Mouse (Mus musculus): ENCODE data around the gene Cxcl1. TPM values are rescaled to one million over a fixed set of nuclear protein-coding genes. Genes with fewer than 3 reads are reported as not detected.
A peak's percentile ranks its signal among the peaks of the same experiment; 100 is the strongest.

Gene Cxcl1
- polyA plus RNA-seq, 1 experiment from 2014 or later, result 0.63 TPM

DNA sequence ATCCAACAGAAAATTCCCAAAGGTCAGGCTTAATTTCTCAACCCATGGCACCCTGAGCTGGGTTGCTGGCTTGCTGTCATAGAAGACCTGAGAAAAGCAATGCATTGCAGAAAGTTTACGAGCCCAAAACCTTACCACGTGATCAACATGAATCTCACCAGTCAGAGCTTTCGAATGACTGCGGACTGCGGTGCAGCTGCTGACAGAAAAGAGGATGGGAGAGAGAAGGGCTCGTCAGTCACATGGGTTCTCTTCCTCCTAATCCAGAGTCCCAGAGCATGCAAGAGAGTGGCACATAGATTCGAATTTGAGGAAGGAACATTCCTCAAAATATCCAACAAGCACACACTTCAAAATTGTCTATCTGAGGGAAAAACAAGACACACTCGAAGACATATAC, 3.2 kb downstream of the Cxcl1 start:
- H3K27ac ChIP-seq (replicated peaks), result no peak overlapping the region
- no peak overlapping the region for H3K9ac ChIP-seq (replicated peaks)
- no peaks in the 10 kb centered on the region for H3K36me3 ChIP-seq
- no peaks in the 10 kb centered on the region for H3K9me3 ChIP-seq (replicated peaks)
- no peaks in the 10 kb centered on the region; the same call in 1 of the 2 replicates for H3K27me3 ChIP-seq (replicated peaks)
- no peak for ATAC-seq (ENCODE audit: low FRiP score)
- no peak overlapping the region for H3K4me3 ChIP-seq (replicated peaks)
- H3K4me2 ChIP-seq, result no peak overlapping the region
- 78% methylated on average over 8 of the region's 8 CpGs for WGBS
- H3K4me1 ChIP-seq, result peaks cover 9% of the 10 kb centered on the region

- H3K4me1 ChIP-seq, result no peaks in the 10 kb centered on the region
- ATAC-seq (ENCODE audit: low FRiP score), result no peak
- H3K27ac ChIP-seq (replicated peaks), result no peak overlapping the region
- no peaks in the 10 kb centered on the region for H3K27me3 ChIP-seq (replicated peaks)
- H3K9me3 ChIP-seq (replicated peaks), result no peaks in the 10 kb centered on the region
- no peaks in the 10 kb centered on the region for H3K36me3 ChIP-seq
- no peak overlapping the region for H3K4me2 ChIP-seq
- WGBS, result 72% methylated on average over 3 of the region's 3 CpGs
- no peak overlapping the region for H3K4me3 ChIP-seq (replicated peaks)
- no peak overlapping the region for H3K9ac ChIP-seq (replicated peaks)
Measured at GRCm38 (mm10) chr5:90897429-90897828, 6.4 kb downstream of the Cxcl1 start.

DNA sequence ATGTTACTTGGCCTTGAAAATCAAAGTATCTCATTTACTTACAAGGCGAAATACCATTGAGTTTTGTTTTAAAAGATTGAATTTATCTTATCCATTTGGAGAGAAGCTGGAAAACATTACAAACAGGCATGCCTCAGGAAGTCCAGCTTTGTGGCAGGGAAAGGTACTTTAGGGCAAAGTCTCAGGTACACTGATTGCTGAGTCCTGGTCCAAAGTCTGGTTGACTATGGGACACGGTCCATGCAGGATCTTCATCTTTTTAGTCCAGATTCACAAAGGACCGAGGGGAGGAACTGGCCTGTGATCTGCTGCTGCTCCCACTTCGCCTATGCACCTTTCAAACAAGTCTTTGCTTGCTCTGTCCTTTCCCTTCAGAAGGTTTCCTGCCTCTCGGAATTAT, 8.3 kb downstream of the Cxcl1 start:
- H3K36me3 ChIP-seq, result no peaks in the 10 kb centered on the region
- no peak overlapping the region for H3K27ac ChIP-seq (replicated peaks)
- peaks cover 10% of the 10 kb centered on the region for H3K4me1 ChIP-seq
- no peak overlapping the region for H3K4me2 ChIP-seq
- 86% methylated on average over 5 of the region's 5 CpGs for WGBS
- no peak overlapping the region for H3K9ac ChIP-seq (replicated peaks)
- no peaks in the 10 kb centered on the region for H3K9me3 ChIP-seq (replicated peaks)
- H3K27me3 ChIP-seq (replicated peaks), result peaks cover 4% of the 10 kb centered on the region; the same call in 1 of the 2 replicates
- no peak overlapping the region for H3K4me3 ChIP-seq (replicated peaks)
- no peak for ATAC-seq (ENCODE audit: low FRiP score)

DNA sequence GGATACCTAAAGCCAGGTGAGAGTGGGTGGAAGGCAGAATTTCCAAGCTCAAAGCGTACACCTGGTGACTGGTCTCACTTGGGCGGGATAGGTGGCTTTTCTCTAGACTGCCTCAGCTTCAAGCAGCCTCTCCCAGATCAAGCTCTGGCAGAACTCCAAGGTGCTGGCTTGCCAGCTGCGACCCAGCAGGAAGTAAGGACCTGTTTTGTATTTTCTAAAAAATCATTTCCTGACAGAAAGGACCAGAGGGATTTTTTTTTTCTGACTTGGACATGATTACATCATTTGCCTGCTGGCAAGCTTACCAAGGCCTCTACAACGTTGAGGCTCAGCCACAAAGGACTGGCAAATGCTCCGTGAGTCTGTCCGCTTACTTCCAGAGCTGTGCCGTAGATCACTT, 9.1 kb downstream of the Cxcl1 start:
- Histone ChIP-seq H3K9ac (replicated peaks) (no peak overlapping the region), H3K4me1 (peaks cover 10% of the 10 kb centered on the region), H3K27ac (replicated peaks) (no peak overlapping the region), H3K27me3 (replicated peaks) (peaks cover 11% of the 10 kb centered on the region; the same call in 1 of the 2 replicates), H3K9me3 (replicated peaks) (no peaks in the 10 kb centered on the region), H3K4me3 (replicated peaks) (no peak overlapping the region), H3K36me3 (no peaks in the 10 kb centered on the region), H3K4me2 (no peak overlapping the region)
- ATAC-seq (ENCODE audit: low FRiP score), result no peak
- 45% methylated on average over 7 of the region's 7 CpGs for WGBS

- 70% methylated on average over 7 of the region's 7 CpGs for WGBS
- Histone ChIP-seq H3K27me3 (replicated peaks) (peaks cover 11% of the 10 kb centered on the region; the same call in 1 of the 2 replicates), H3K4me1 (peaks cover 10% of the 10 kb centered on the region), H3K27ac (replicated peaks) (no peak overlapping the region), H3K4me2 (no peak overlapping the region), H3K36me3 (no peaks in the 10 kb centered on the region), H3K4me3 (replicated peaks) (no peak overlapping the region), H3K9ac (replicated peaks) (no peak overlapping the region), H3K9me3 (replicated peaks) (no peaks in the 10 kb centered on the region)
- ATAC-seq (ENCODE audit: low FRiP score), result no peak
Measured at GRCm38 (mm10) chr5:90900688-90901087, 9.6 kb downstream of the Cxcl1 start.

GRCm38 (mm10) chr5:90902380-90903260, 11.6 kb downstream of the Cxcl1 start:
- Histone ChIP-seq H3K27ac (replicated peaks) (no peak overlapping the region), H3K4me2 (peak overlapping the region; percentile 85), H3K9me3 (replicated peaks) (no peaks in the 10 kb centered on the region), H3K4me1 (peaks cover 10% of the 10 kb centered on the region), H3K9ac (replicated peaks) (no peak overlapping the region), H3K4me3 (replicated peaks) (peak overlapping the region; percentile 38), H3K36me3 (no peaks in the 10 kb centered on the region), H3K27me3 (replicated peaks) (peaks cover 11% of the 10 kb centered on the region; the same call in 1 of the 2 replicates)
- ATAC-seq (ENCODE audit: low FRiP score), result peak; percentile 85
- WGBS, result 12% methylated on average over 10 of the region's 10 CpGs

DNA sequence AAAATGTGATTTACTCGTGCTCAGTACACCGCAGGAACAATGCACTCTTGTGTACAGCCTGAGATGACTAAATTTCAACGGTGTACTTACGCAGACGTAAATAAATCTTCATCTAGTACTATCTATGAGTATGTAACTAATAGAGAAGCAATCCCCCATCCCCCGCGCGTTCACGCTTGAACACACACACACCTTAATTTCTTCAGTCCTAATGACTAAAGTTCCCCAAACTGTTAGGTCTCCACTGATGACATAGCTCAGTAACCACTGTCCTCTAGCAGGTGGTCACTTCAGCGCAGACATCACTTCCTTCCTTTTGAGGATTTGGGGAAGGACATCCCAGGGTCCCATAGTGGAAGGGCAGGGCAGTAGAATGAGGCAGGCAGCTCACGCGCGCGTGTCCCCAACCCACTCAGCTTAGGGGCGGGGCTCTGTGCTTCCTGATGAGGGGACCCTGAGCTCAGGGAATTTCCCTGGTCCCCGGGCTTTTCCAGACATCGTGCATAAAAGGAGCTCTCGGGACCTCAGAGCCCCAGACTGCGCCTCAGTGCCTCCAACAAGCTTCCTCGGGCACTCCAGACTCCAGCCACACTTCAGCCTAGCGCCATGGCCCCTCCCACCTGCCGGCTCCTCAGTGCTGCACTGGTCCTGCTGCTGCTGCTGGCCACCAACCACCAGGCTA, 12.4 kb downstream of the Cxcl1 start, which contains the start of gene Cxcl2:
TSS of gene Cxcl2 (plus strand) at position 533 of the 682 bp plus-strand sequence.
- H3K4me1 ChIP-seq, result peaks cover 10% of the 10 kb centered on the region
- no peaks in the 10 kb centered on the region for H3K36me3 ChIP-seq
- H3K9me3 ChIP-seq (replicated peaks), result no peaks in the 10 kb centered on the region
- peaks cover 11% of the 10 kb centered on the region; the same call in 1 of the 2 replicates for H3K27me3 ChIP-seq (replicated peaks)
- peak within 1 kb of the TSS; percentile 38 for H3K4me3 ChIP-seq (replicated peaks)
- H3K27ac ChIP-seq (replicated peaks), result no peak within 1 kb of the TSS
- peak; percentile 76 for ATAC-seq (ENCODE audit: low FRiP score)
- H3K9ac ChIP-seq (replicated peaks), result peak within 1 kb of the TSS; percentile 4; the same call in 1 of the 2 replicates
- 8% methylated on average over 22 of the region's 22 CpGs for WGBS
- H3K4me2 ChIP-seq, result peak within 1 kb of the TSS; percentile 85

- WGBS, result 0% methylated on average over 2 of the region's 2 CpGs
- H3K4me2 ChIP-seq, result no peak overlapping the region
- no peak overlapping the region for H3K9ac ChIP-seq (replicated peaks)
- no peak overlapping the region for H3K4me3 ChIP-seq (replicated peaks)
- H3K27me3 ChIP-seq (replicated peaks), result peaks cover 10% of the 10 kb centered on the region; the same call in 1 of the 2 replicates
- no peaks in the 10 kb centered on the region for H3K4me1 ChIP-seq
- no peaks in the 10 kb centered on the region for H3K36me3 ChIP-seq
- H3K27ac ChIP-seq (replicated peaks), result no peak overlapping the region
- peak; percentile 72; the same call in 1 of the 2 replicates for ATAC-seq (ENCODE audit: low FRiP score)
- H3K9me3 ChIP-seq (replicated peaks), result no peaks in the 10 kb centered on the region
Measured at GRCm38 (mm10) chr5:90908983-90909382, 17.9 kb downstream of the Cxcl1 start.

DNA sequence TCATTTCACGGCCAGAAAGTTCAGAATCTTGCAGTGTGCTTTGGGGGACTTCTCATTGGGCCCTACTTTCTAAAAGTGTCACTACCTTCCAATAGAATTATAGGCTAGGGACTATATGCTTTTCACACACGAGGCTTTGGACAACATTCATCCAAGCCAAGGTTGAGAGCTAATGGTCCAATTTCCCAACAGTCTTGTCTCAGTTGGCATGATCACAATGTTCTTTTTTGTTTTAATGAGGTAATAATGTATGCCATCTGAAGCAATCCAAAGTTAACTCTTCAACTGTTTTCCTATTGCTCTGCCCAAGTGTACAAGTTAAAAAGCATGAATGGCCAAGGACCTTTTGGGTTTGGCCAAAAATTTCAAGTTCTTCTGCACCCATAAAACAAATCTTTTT, 28.5 kb downstream of the Cxcl1 start:
- H3K27me3 ChIP-seq (replicated peaks), result no peaks in the 10 kb centered on the region
- no peak overlapping the region for H3K4me2 ChIP-seq
- no peaks in the 10 kb centered on the region for H3K36me3 ChIP-seq
- H3K9ac ChIP-seq (replicated peaks), result no peak overlapping the region
- no peaks in the 10 kb centered on the region for H3K4me1 ChIP-seq
- ATAC-seq (ENCODE audit: low FRiP score), result no peak
- no peak overlapping the region for H3K27ac ChIP-seq (replicated peaks)
- H3K9me3 ChIP-seq (replicated peaks), result no peaks in the 10 kb centered on the region
- WGBS, result 88% methylated on average over 2 of the region's 2 CpGs
- no peak overlapping the region for H3K4me3 ChIP-seq (replicated peaks)

GRCm38 (mm10) chr5:90922958-90923357, 31.9 kb downstream of the Cxcl1 start:
- Histone ChIP-seq H3K27me3 (replicated peaks) (no peaks in the 10 kb centered on the region), H3K4me2 (no peak overlapping the region), H3K9ac (replicated peaks) (no peak overlapping the region), H3K27ac (replicated peaks) (no peak overlapping the region), H3K4me3 (replicated peaks) (no peak overlapping the region), H3K4me1 (no peaks in the 10 kb centered on the region), H3K36me3 (no peaks in the 10 kb centered on the region), H3K9me3 (replicated peaks) (no peaks in the 10 kb centered on the region)
- WGBS, result 93% methylated on average over 4 of the region's 4 CpGs
- no peak for ATAC-seq (ENCODE audit: low FRiP score)

DNA sequence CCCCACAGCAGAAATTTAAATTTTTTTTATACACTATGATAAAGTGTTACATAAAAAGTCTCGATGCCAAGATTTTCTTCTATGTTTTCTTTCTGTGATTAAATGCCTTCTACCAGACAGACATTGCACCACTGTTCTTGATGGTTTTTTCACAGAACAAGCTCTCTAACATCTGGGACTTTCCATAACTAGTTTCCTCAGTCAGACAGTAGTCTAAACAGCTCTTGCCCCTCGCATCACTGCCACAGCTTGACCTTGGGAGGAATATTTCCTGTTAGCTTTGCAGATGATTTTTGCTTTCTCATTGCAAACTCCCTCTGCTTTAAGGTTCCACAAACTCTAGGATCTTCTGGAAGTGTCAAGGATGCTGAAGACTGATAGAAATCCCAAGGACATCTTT, 39.5 kb downstream of the Cxcl1 start:
- Histone ChIP-seq H3K9me3 (replicated peaks) (no peaks in the 10 kb centered on the region), H3K4me2 (peak overlapping the region; percentile 60), H3K27ac (replicated peaks) (peak overlapping the region; percentile 98), H3K27me3 (replicated peaks) (no peaks in the 10 kb centered on the region), H3K4me1 (peaks cover 16% of the 10 kb centered on the region), H3K9ac (replicated peaks) (peak overlapping the region; percentile 96), H3K4me3 (replicated peaks) (peak overlapping the region; percentile 77), H3K36me3 (peaks cover 5% of the 10 kb centered on the region; the same call in 1 of the 2 replicates)
- peak; percentile 37 for ATAC-seq (ENCODE audit: low FRiP score)
- 41% methylated on average over 2 of the region's 2 CpGs for WGBS
